Mouse (Mus musculus) neural tube, embryonic 11.5 days (tissue): Measurements from ENCODE around the gene AA986860. TPM values are rescaled to one million over a fixed set of nuclear protein-coding genes. Genes with fewer than 3 reads are reported as not detected.

Experiments used
- ATAC-seq: fragments of 200-750 bp; cut with Nextera tagmentation; 2 replicates; pipeline ENCODE4 v1.8.0; 2017; ENCODE audit warnings: moderate number of reproducible peaks, mild to moderate bottlenecking, moderate TSS enrichment, moderate library complexity; ENCODE audit not compliant: insufficient read depth, low FRiP score, low TSS enrichment
- DNase-seq: peaks from one replicate; pipeline ENCODE4 v3.0.0-alpha.2; 2015; ENCODE audit warnings: low spot score
- H3K27ac ChIP-seq: fragments of 300-500 bp; sonication (generic); 2 replicates; pipeline ENCODE4 v1.5.1; 2014; ENCODE audit warnings: low read depth, mild to moderate bottlenecking, low read length
- H3K27me3 ChIP-seq: fragments of 300-500 bp; sonication (generic); 2 replicates; pipeline ENCODE4 v1.6.1; 2014; ENCODE audit warnings: mild to moderate bottlenecking, low read length, mixed read lengths; ENCODE audit not compliant: control insufficient read depth, insufficient read depth
- H3K36me3 ChIP-seq: fragments of 300-500 bp; sonication (generic); 2 replicates; pipeline ENCODE4 v1.6.1; 2014; ENCODE audit warnings: mild to moderate bottlenecking, low read length, moderate library complexity, mixed read lengths; ENCODE audit not compliant: control insufficient read depth, insufficient read depth
- H3K4me1 ChIP-seq: fragments of 300-500 bp; sonication (generic); 2 replicates; pipeline ENCODE4 v1.6.1; 2014; ENCODE audit warnings: low read length, mixed read lengths; ENCODE audit not compliant: control insufficient read depth, insufficient read depth
- H3K4me2 ChIP-seq: fragments of 300-500 bp; sonication (generic); 2 replicates; pipeline ENCODE4 v1.6.1; 2014; ENCODE audit warnings: low read depth, mild to moderate bottlenecking, moderate library complexity
- H3K4me3 ChIP-seq: fragments of 300-500 bp; sonication (generic); 2 replicates; pipeline ENCODE4 v1.5.1; 2014; ENCODE audit warnings: low read depth, low read length
- H3K9ac ChIP-seq: fragments of 300-500 bp; sonication (generic); 2 replicates; pipeline ENCODE4 v1.6.1; 2014; ENCODE audit warnings: mild to moderate bottlenecking, low read length
- H3K9me3 ChIP-seq: fragments of 300-500 bp; sonication (generic); 2 replicates; pipeline ENCODE4 v1.6.1; 2016; ENCODE audit warnings: low read length; ENCODE audit not compliant: control insufficient read depth
- WGBS: fragments of 180-500 bp; shearing (Covaris S2); extraction: QIAGEN DNeasy Blood & Tissue Kit; methylation state at CpG from one replicate; pipeline ENCODE4 v1.1.7; 2014; 5-methylcytosine and 5-hydroxymethylcytosine counted together
- polyA plus RNA-seq: library from polyadenylated mRNA; unstranded; fragments of >200 nt; fragmentation: Nextera tagmentation; extraction: Ambion mirVana; gene quantifications from 2 replicates; pipeline ENCODE4 v1.2.1, GENCODE M21; 2014

AA986860 gene
- polyA plus RNA-seq, 1 experiment from 2014 or later = 0.32 TPM

DNA sequence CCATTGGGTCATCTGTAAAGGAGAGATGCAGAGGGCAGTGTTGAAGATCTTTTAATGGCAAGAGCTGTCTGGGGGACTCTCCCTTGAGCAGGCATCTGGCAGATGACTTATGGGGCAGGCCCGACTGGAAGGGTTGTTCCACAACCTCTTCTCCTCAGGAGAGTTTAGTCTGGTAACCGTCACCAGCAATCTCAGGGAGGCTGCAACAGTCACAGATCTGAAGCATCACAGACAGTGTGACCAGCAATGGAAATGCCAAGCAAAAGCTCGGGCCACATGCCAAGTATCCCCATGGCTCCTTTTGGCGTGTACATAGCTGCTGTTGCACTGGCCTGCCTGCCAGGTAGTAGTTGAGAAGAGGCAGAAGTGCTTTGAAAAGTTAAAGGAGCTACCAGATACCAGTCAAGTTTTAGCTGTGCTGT lies 8.5 kb downstream of the AA986860 start:
- Histone ChIP-seq H3K4me3 (no peak overlapping the region), H3K4me2 (no peak overlapping the region), H3K9ac (no peak overlapping the region), H3K4me1 (no peaks in the 10 kb centered on the region), H3K27me3 (no peaks in the 10 kb centered on the region), H3K9me3 (no peaks in the 10 kb centered on the region), H3K36me3 (no peaks in the 10 kb centered on the region), H3K27ac (no peak overlapping the region)
- WGBS = 79% methylated on average over 4 of the region's 4 CpGs
- ATAC-seq = no peak
- DNase-seq = no peak

DNA sequence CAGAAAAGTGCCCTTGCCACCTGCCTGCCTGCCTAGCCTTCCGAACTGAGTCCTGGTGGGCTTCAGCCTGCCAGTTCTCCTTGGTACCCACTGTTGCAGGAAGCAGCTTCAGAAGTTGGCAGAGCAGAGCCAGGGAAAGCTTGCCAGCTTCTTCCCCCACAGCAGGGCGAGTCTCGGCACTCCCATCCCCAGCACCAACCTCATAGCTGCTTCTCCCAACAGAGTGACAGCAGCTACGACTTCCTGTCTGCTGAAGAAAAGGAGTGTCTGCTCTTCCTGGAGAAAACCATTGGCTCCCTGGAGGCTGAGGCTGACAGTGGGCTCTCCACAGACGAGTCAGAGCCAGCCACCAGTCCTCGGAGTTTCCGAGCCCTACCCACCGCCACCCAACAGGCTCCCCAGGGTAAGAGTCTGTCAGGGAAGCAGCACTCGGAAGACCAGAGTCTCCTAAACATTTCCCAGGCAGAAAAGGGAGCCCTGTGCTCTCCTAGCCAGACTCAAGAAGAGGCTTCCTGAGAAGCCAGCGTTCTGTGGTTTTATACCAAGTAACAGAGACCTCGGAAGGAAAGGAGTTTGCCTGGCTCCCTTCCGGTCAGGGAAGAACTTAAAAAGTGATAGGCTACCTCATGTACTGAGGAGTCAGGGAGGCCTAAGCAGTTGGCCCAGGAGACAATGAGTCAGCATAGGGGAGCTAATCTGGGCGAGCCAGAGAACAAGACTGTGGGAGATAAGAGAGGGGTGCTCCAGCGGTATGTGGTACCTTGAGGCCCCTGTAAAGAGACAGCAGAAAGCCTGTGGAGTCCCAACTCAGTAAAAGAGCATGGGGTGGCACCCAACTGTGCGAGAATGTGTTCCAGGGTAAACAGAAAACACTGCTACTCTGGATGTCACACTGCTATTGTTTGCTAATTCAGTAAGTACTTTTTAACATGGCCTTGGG lies 9.3 kb downstream of the AA986860 start:
- ATAC-seq (no peak), DNase-seq (no peak)
- no peaks in the 10 kb centered on the region for H3K4me1 ChIP-seq
- H3K36me3 ChIP-seq = no peaks in the 10 kb centered on the region
- no peak overlapping the region for H3K4me2 ChIP-seq
- H3K9ac ChIP-seq = no peak overlapping the region
- 64% methylated on average over 15 of the region's 15 CpGs for WGBS
- no peaks in the 10 kb centered on the region for H3K9me3 ChIP-seq
- no peak overlapping the region for H3K4me3 ChIP-seq
- H3K27me3 ChIP-seq = no peaks in the 10 kb centered on the region
- H3K27ac ChIP-seq = 0 out of 2 replicates have a peak overlapping the region, but pooled peaks have one; percentile 14

DNA sequence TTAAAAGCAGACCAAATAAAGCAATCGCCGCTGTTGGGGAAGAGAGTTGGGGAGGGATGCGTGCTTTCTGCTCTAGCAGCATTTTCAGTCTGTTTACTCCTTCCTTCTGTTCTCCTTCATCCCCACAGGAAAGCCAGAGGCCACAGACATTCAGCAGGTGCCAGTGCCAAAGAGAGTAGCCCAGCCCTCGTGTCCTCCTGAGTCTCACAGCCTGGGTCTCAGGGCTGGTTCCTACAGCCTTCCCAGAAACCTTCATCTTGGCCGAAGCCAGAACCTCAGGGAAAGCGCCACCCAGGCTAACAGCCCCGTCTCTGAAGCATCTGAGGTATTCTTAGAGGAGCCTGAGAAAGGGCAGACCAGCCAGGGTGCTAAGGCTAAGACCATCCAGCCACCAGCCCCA lies 10.4 kb downstream of the AA986860 start:
- Histone ChIP-seq H3K27ac (no peak overlapping the region), H3K36me3 (no peaks in the 10 kb centered on the region), H3K9ac (no peak overlapping the region), H3K4me2 (no peak overlapping the region), H3K27me3 (no peaks in the 10 kb centered on the region), H3K4me3 (no peak overlapping the region), H3K9me3 (no peaks in the 10 kb centered on the region), H3K4me1 (no peaks in the 10 kb centered on the region)
- 92% methylated on average over 7 of the region's 7 CpGs for WGBS
- DNase-seq (no peak), ATAC-seq (no peak)

DNA sequence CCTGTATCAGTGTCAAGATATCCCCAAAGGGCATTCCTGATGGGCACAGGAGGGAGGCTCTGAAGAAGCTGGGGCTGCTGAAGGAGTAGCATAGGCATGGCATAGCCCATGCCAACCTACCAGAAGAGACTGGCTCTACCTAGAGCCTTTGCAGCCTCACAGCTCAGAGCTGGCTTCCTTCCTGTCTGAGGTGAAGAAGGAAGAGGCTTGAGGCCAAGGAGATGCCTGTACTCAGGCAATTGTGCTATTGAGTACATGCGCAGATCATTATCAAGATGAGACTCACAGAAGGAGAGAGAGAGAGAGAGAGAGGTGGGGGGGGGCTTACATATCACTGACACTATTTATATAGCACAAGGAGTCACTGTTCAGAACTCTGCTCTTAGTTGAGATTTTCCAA lies 12.0 kb downstream of the AA986860 start:
- Histone ChIP-seq H3K27ac (no peak overlapping the region), H3K9me3 (no peaks in the 10 kb centered on the region), H3K4me3 (no peak overlapping the region), H3K36me3 (no peaks in the 10 kb centered on the region), H3K9ac (no peak overlapping the region), H3K4me2 (no peak overlapping the region), H3K4me1 (no peaks in the 10 kb centered on the region), H3K27me3 (no peaks in the 10 kb centered on the region)
- DNase-seq (no peak), ATAC-seq (no peak)
- 95% methylated on average over 1 of the region's 1 CpGs for WGBS

DNA sequence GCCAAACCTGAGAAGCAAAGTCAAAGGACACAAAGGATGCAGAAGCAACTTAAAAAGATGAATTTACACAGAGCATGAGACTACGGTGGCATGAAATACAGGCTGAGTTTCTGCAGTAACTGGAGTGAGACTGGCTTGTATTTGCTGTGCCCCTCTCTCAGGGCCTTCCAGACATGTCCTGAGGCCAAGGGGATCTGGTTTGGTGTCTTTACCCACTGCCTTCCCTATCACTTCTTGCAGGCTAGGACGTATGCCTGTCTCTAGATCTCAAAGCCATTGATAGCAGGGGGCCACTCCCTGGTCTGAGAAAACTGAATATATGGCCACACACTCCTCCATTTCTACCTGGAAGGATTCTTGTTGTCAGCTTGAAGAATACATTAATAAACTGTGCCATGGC lies 12.4 kb downstream of the AA986860 start:
- no peaks in the 10 kb centered on the region for H3K27me3 ChIP-seq
- H3K4me2 ChIP-seq = no peak overlapping the region
- no peak overlapping the region for H3K27ac ChIP-seq
- no peak overlapping the region for H3K4me3 ChIP-seq
- ATAC-seq (no peak), DNase-seq (no peak)
- H3K4me1 ChIP-seq = no peaks in the 10 kb centered on the region
- 88% methylated on average over 2 of the region's 2 CpGs for WGBS
- no peaks in the 10 kb centered on the region for H3K36me3 ChIP-seq
- H3K9me3 ChIP-seq = no peaks in the 10 kb centered on the region
- H3K9ac ChIP-seq = no peak overlapping the region

DNA sequence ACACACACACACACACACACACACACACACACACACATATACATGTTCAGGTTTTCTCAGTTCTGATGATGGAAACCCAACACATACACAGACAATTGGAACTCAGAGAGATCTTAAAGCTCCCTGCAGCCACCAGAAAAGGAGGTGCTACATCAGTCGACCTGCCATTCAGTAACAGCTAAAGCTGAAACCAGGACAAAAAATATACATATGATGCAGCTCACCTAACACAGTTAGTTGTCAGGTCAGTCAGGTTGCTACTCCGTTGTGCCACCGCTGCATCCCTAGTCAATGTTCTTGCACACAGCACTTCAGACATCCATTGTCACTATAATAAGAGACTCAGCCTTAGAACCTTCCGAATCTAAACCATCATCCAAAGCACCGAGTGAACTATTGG lies 13.2 kb downstream of the AA986860 start:
- no peaks in the 10 kb centered on the region for H3K36me3 ChIP-seq
- H3K4me1 ChIP-seq = no peaks in the 10 kb centered on the region
- DNase-seq (no peak), ATAC-seq (no peak)
- 90% methylated on average over 5 of the region's 5 CpGs for WGBS
- no peak overlapping the region for H3K27ac ChIP-seq
- H3K4me2 ChIP-seq = no peak overlapping the region
- H3K9me3 ChIP-seq = no peaks in the 10 kb centered on the region
- H3K27me3 ChIP-seq = no peaks in the 10 kb centered on the region
- no peak overlapping the region for H3K4me3 ChIP-seq
- no peak overlapping the region for H3K9ac ChIP-seq

DNA sequence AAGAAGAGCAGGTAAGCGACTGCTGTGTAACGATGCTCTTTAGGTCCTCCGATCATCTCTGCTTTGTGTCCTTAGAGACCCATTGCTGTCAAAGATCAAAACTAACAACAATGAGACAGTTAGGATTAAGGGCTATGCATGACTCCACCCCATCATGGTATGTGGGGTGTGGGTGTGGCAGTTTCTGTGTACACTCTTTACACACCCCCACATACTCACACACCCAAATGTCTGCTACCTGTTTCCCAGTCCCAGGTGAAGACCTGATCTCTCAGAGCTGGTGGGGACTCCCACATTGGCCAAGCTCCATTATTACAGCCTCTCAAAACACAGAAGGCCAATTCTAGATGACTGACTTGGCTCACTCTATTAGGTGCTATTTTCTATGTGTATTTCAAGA lies 13.8 kb downstream of the AA986860 start:
- Histone ChIP-seq H3K4me1 (no peaks in the 10 kb centered on the region), H3K9ac (no peak overlapping the region), H3K27ac (no peak overlapping the region), H3K27me3 (no peaks in the 10 kb centered on the region), H3K4me3 (no peak overlapping the region), H3K36me3 (no peaks in the 10 kb centered on the region), H3K9me3 (no peaks in the 10 kb centered on the region), H3K4me2 (no peak overlapping the region)
- WGBS = 93% methylated on average over 3 of the region's 3 CpGs
- no peak for ATAC-seq
- no peak for DNase-seq

DNA sequence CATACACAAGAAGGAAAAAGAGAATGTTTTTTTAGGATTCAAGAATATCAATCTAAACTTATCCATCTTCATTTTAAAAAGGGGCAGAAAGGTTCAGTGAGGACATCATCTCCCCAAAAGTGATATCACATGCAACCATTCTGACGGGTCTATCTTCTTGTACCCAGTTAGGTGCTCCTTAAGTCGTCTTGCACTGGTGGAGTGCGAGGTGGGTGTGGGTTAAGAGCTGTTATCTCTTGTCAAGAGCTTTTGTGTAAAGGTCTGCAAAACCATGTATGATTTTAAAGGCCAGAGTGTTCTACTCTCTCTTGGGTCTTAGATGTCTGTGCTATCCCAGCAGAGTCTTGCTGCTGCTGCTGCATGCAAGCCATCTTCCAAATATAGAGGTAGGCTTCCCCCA lies 15.0 kb downstream of the AA986860 start:
- Histone ChIP-seq H3K4me1 (no peaks in the 10 kb centered on the region), H3K27me3 (no peaks in the 10 kb centered on the region), H3K9me3 (no peaks in the 10 kb centered on the region), H3K27ac (no peak overlapping the region), H3K4me3 (no peak overlapping the region), H3K9ac (no peak overlapping the region), H3K36me3 (no peaks in the 10 kb centered on the region), H3K4me2 (no peak overlapping the region)
- WGBS = 94% methylated on average over 3 of the region's 3 CpGs
- DNase-seq (no peak), ATAC-seq (no peak)

DNA sequence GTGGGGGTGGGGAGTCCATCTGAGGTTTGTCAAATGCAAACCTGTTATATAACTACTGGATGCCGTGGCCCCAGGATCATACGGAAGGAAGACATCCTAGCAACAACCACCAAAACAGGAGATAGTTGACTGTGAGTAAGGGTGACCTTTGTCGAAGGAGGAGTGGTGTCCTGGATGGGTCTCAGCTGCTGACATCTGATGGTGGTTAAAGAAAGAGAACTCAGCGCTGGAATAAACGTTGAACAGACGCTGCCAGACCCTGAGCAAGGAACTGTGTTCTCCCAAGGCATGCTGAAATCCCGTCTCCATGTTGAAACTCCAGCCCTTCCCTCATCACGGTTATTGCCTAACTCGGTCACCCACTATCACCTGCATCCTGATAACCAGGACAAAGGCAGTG lies 27.9 kb downstream of the AA986860 start:
- Histone ChIP-seq H3K4me1 (no peaks in the 10 kb centered on the region), H3K9me3 (no peaks in the 10 kb centered on the region), H3K36me3 (no peaks in the 10 kb centered on the region), H3K4me2 (no peak overlapping the region), H3K4me3 (no peak overlapping the region), H3K27me3 (no peaks in the 10 kb centered on the region), H3K27ac (no peak overlapping the region), H3K9ac (no peak overlapping the region)
- 84% methylated on average over 9 of the region's 9 CpGs for WGBS
- no peak for DNase-seq
- ATAC-seq = no peak
